Mouse (Mus musculus) fat pad, adult 2 months (tissue): ENCODE measurements around the gene Nid1.
"Not testable (repeated sequence)": the region's sequence is repeated elsewhere in the genome, so short reads cannot be mapped to it uniquely, and the experiment has no call there.

Source experiments
- DNase-seq: peaks from one replicate; pipeline ENCODE4 v3.0.0-alpha.2; 2011; ENCODE audit warnings: low read depth, low spot score; ENCODE audit errors: extremely low read depth

Gene Nid1

GRCm38 (mm10) chr13:13437460-13438015 lies at the start of gene Nid1:
Gene Nid1, plus strand, starts transcription at chr13:13437551.
- DNase-seq, result not testable (repeated sequence)

- not testable (repeated sequence) for DNase-seq
These were observed 43.9 kb upstream of the Nid1 start, which contains the start of gene Gpr137b for GRCm38 (mm10) chr13:13393228-13394095. Gene Gpr137b, minus strand, starts transcription at chr13:13394014.

GRCm38 (mm10) chr13:13394096-13394395 lies 43.3 kb upstream of the Nid1 start:
- DNase-seq, result not testable (repeated sequence)

GRCm38 (mm10) chr13:13400851-13401250 lies 36.5 kb upstream of the Nid1 start:
- not testable (repeated sequence) for DNase-seq

GRCm38 (mm10) chr13:13402818-13403217 lies 34.5 kb upstream of the Nid1 start:
- not testable (repeated sequence) for DNase-seq

GRCm38 (mm10) chr13:13403366-13403765 lies 34.0 kb upstream of the Nid1 start:
- DNase-seq, result not testable (repeated sequence)

GRCm38 (mm10) chr13:13403839-13404238 lies 33.5 kb upstream of the Nid1 start:
- not testable (repeated sequence) for DNase-seq

- not testable (repeated sequence) for DNase-seq
These were observed 32.7 kb upstream of the Nid1 start for GRCm38 (mm10) chr13:13404517-13405155.

GRCm38 (mm10) chr13:13405511-13405910 lies 31.8 kb upstream of the Nid1 start:
- not testable (repeated sequence) for DNase-seq

- DNase-seq, result no peak
These were observed 23.1 kb upstream of the Nid1 start for GRCm38 (mm10) chr13:13414206-13414605.

- DNase-seq, result not testable (repeated sequence)
These were observed 22.0 kb upstream of the Nid1 start for GRCm38 (mm10) chr13:13415120-13416006.

GRCm38 (mm10) chr13:13416007-13416337 lies 21.4 kb upstream of the Nid1 start:
- DNase-seq, result not testable (repeated sequence)

- DNase-seq, result not testable (repeated sequence)
These were observed 18.5 kb upstream of the Nid1 start for GRCm38 (mm10) chr13:13418859-13419258.

GRCm38 (mm10) chr13:13423301-13423700 lies 14.1 kb upstream of the Nid1 start:
- not testable (repeated sequence) for DNase-seq

GRCm38 (mm10) chr13:13436161-13436560 lies 1.2 kb upstream of the Nid1 start:
- DNase-seq, result not testable (repeated sequence)

GRCm38 (mm10) chr13:13438112-13438953 lies 982 bp downstream of the Nid1 start:
- DNase-seq, result not testable (repeated sequence)

- not testable (repeated sequence) for DNase-seq
These were observed 8.2 kb downstream of the Nid1 start for GRCm38 (mm10) chr13:13445601-13446000.

- DNase-seq, result not testable (repeated sequence)
These were observed 9.5 kb downstream of the Nid1 start for GRCm38 (mm10) chr13:13446711-13447443.

GRCm38 (mm10) chr13:13449981-13450380 lies 12.6 kb downstream of the Nid1 start:
- DNase-seq, result not testable (repeated sequence)
